Mouse (Mus musculus) E14TG2a.4 (cell line): ENCODE data around the gene Nbl1.

ENCODE experiments used
- H3K27me3 ChIP-seq: 2 replicates; pipeline ENCODE4 v1.6.1; 2014; ENCODE audit warnings: low read length, control low read depth; ENCODE audit not compliant: insufficient read depth
- H3K36me3 ChIP-seq: 2 replicates; pipeline ENCODE4 v1.6.1; 2014; ENCODE audit warnings: low read length, control low read depth; ENCODE audit not compliant: insufficient read depth
- H3K4me1 ChIP-seq: replicated peaks from 2 replicates; pipeline ENCODE4 v1.6.1; 2014; ENCODE audit warnings: low read depth, low read length, control low read depth
- H3K4me3 ChIP-seq: replicated peaks from 2 replicates; pipeline ENCODE4 v1.5.1; 2014; ENCODE audit warnings: mild to moderate bottlenecking, low read length
- H3K9me3 ChIP-seq: 2 replicates; pipeline ENCODE4 v1.6.1; 2014; ENCODE audit warnings: low read length, control low read depth
- CTCF ChIP-seq: conservative IDR thresholded peaks from 2 replicates; pipeline ENCODE4 v1.5.1; 2014; ENCODE audit warnings: low read length
- NANOG ChIP-seq: IDR thresholded peaks from 2 replicates; pipeline ENCODE4 v1.6.1; 2014; ENCODE audit warnings: borderline replicate concordance, low read length, mixed read lengths
- POU5F1 ChIP-seq: IDR thresholded peaks from 2 replicates; pipeline ENCODE4 v1.6.1; 2014; ENCODE audit warnings: low read length, borderline replicate concordance

Nbl1 gene

DNA sequence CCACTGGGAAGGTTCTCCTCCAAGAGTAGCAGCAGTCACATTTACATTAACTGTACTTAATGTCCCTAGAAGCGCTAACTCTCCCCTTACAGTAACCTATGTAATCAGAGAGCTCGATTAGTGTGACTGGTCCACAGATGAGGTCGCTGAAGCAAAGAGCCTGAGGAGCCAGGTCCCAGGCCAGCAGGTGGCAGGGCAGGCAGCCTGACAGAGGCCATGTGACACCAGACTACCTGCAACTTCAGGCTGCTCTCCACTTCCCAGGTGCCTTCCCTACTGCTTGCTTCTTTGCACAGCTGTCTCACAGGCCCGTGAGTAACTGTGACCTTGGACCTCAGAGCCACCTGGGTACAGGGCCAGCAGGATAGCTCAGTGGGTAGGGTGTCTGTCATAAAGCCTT lies 58.3 kb downstream of the Nbl1 start:
- no peak for TF ChIP-seq NANOG
- TF ChIP-seq CTCF: no peak
- no peak for TF ChIP-seq POU5F1
- H3K36me3 ChIP-seq: peaks cover 10% of the 10 kb centered on the region; the same call in 1 of the 2 replicates
- H3K27me3 ChIP-seq: 0 out of 2 replicates have a peak, but pooled peaks cover 3% of the 10 kb centered on the region
- H3K4me3 ChIP-seq: no peak overlapping the region
- H3K9me3 ChIP-seq: peaks cover 9% of the 10 kb centered on the region
- peaks cover 27% of the 10 kb centered on the region for H3K4me1 ChIP-seq

- H3K4me1 ChIP-seq: peaks cover 32% of the 10 kb centered on the region
- no peak for TF ChIP-seq CTCF
- no peak for TF ChIP-seq NANOG
- TF ChIP-seq POU5F1: no peak
- 0 out of 2 replicates have a peak, but pooled peaks cover 3% of the 10 kb centered on the region for H3K27me3 ChIP-seq
- no peak overlapping the region for H3K4me3 ChIP-seq
- H3K36me3 ChIP-seq: peaks cover 10% of the 10 kb centered on the region; the same call in 1 of the 2 replicates
- peaks cover 9% of the 10 kb centered on the region for H3K9me3 ChIP-seq
Observed at GRCm38 (mm10) chr4:139034010-139034367, 58.8 kb downstream of the Nbl1 start.

DNA sequence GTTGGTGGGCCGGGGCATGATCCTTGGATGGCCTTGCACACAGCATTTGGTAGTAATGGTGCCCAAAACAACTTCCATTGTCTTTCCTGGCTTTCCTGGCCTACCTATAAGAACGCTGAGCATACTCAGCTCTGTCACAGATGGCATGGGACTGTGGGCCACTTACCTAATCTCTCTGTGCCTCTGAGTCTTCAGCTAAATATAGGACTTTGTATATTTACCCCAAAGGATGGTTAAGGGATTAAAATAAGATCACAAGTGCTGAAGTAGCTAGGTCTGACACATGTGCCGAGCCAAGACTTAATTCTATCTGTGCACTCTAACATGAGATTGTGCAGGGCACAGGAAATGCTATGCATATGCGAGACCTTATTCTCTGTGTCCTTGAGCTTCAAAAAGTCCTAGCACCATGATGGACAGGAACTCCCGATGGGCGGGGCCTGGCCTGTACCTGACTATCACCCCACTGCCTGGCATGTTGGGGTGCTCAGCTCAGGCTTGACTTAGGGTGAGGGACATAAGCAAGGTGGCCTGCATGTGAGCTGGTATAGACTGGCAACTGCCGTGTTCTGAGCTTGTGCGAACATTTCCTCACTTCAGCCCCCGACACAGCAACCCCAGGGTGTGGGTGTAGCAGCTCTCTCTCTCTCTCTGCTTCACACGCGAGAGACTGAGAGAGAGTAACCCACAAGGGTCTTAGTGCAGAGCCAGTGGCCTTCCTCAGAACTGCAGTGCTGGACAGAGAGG lies 59.4 kb downstream of the Nbl1 start:
- H3K4me3 ChIP-seq: no peak overlapping the region
- peaks cover 33% of the 10 kb centered on the region for H3K4me1 ChIP-seq
- TF ChIP-seq POU5F1 (no peak), CTCF (no peak), NANOG (no peak)
- H3K36me3 ChIP-seq: peaks cover 10% of the 10 kb centered on the region; the same call in 1 of the 2 replicates
- H3K9me3 ChIP-seq: peaks cover 9% of the 10 kb centered on the region
- H3K27me3 ChIP-seq: no peaks in the 10 kb centered on the region

DNA sequence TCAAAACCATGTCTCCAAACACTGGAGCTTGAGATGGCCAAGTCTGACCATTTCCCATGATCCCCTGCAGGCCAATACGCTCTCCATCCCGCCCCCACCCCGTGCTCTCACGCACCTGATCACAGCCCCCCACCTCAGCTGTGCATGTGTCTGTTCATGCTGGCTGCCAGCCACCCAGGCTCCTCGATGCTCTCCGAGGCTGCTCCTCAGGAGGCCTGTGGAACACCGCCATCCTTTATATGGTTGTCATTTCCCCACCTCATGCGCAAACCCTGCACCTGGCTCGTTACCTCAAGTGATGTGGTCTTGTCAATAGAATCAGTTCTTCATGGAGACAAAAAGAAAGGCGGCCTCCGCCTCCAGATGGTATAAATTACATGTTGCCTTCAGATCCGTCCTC lies 60.3 kb downstream of the Nbl1 start:
- H3K27me3 ChIP-seq: no peaks in the 10 kb centered on the region
- H3K36me3 ChIP-seq: peaks cover 10% of the 10 kb centered on the region; the same call in 1 of the 2 replicates
- H3K4me1 ChIP-seq: peaks cover 33% of the 10 kb centered on the region
- no peak for TF ChIP-seq CTCF
- TF ChIP-seq NANOG: no peak
- no peak for TF ChIP-seq POU5F1
- H3K9me3 ChIP-seq: peaks cover 9% of the 10 kb centered on the region
- no peak overlapping the region for H3K4me3 ChIP-seq
